Mouse (Mus musculus) lung, postnatal 0 days (tissue): ENCODE data around the gene Nfia.

ENCODE experiments used
- CTCF ChIP-seq: IDR thresholded peaks from 2 replicates; pipeline ENCODE4 v1.5.1; 2016; ENCODE audit warnings: antibody characterized with exemption, mild to moderate bottlenecking
- EP300 ChIP-seq: IDR thresholded peaks from 2 replicates; pipeline ENCODE4 v1.6.1; 2016; ENCODE audit warnings: antibody characterized with exemption, mild to moderate bottlenecking, control low read depth

- TF ChIP-seq CTCF (no peak), EP300 (no peak)
Observed at GRCm38 (mm10) chr4:97764616-97765015, 7.9 kb upstream of the Nfia start.
